Mouse (Mus musculus) common myeloid progenitor, adult 5-6 weeks (primary cell): ENCODE data around the gene Pla1a. TPM values are rescaled to one million over a fixed set of nuclear protein-coding genes. Genes with fewer than 3 reads are reported as not detected.
"Not testable (repeated sequence)": the region's sequence is repeated elsewhere in the genome, so short reads cannot be mapped to it uniquely, and the experiment has no call there.

ENCODE experiments used
- ATAC-seq: replicated peaks from 2 replicates; pipeline ENCODE4 v1.8.0; 2016; ENCODE audit warnings: low read depth, mild to moderate bottlenecking, moderate TSS enrichment, inconsistent platforms; ENCODE audit not compliant: poor library complexity, severe bottlenecking
- total RNA-seq: library from RNA; stranded (forward); fragments of 200-1000, 187-1606 nt; gene quantifications from 2 replicates; pipeline ENCODE4 v1.2.3, GENCODE M21; 2017

The Pla1a gene
- total RNA-seq, 1 experiment from 2014 or later = not detected

DNA sequence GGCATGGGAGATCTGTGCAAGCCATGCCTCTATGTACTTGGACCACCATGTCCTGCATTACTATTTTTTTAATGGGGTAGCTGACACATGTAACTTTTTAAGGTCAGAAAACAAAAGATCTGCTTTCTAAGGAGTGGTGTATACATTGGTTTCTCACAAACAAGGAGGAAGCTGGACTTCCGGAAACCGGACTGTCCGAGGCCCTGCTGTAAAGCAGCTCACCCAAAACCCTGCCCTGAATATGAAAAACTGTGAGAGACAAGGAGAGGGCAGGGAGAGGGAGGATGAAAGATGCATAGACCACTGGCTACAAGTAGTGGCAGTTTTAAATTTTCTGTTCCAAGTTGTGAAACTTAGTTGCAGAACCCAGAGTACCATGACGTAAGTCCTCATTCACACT lies 27.0 kb upstream of the Pla1a start:
- no peak for ATAC-seq

DNA sequence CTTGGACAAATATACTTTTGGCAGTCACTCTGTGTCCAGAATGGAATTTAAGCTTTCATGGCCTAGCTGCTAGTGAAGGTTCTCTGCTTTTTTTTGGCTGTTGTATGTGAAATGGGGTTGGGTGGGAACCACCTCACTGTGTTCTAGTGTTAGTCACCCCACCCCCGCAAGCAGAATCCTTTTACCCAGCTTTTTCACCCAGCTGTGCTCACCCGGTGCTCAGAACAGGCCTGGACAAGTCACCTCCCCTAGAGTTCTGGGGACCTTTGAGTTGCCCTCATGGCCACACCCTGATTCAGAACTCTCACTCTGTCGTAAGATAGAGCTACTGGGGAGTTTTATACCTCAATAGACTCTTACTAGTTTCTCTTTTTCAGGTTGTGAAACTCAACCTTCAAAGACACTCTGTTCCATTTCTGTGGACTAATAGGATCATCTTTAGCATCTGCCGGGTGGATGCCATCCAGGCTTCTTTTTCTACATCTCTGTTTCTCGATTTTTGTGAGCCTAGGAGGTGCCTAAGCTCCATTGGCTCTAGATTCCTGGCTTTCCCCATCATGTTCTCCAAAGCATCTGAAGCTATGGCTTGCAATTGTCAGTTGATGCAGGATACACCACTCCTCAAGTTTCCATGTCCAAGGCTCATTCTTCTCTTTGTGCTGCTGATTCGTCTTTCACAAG lies 25.8 kb upstream of the Pla1a start:
- no peak for ATAC-seq

DNA sequence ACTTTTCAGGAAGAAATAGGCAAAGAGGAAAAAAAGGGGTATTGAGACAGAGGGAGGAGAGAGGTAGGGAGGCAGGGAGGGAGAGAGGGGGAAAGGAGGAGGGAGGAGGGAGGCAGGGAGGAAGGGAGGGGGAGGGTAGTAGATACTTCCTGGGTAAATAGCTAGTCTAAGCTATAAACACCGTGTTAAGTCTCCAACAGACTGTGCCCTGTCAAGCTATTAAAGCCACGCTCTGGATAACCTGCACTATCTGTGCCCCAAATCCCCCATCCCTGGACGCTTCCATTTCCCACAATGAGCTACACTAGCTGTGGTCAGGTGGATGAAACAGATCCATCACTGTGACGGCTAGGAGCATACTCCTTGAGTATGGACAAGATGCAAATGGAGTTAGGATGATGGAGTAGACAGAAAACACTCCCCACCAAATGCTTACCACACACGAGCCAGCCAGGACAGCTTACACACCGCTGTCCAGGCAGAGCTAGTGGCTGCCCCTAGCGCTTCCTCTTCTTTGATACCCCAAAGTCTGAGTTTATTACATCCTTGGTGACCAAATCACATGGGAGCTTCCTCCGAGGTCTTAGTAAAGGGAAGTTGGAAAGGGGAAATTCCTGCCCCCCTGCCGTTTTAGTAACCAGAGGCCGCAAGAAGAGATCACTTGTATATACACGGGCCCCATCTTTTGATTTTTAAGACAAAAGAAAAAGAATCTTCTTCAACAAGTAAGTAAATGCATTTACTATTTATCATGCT lies 24.0 kb upstream of the Pla1a start:
- ATAC-seq = peak; percentile 82

DNA sequence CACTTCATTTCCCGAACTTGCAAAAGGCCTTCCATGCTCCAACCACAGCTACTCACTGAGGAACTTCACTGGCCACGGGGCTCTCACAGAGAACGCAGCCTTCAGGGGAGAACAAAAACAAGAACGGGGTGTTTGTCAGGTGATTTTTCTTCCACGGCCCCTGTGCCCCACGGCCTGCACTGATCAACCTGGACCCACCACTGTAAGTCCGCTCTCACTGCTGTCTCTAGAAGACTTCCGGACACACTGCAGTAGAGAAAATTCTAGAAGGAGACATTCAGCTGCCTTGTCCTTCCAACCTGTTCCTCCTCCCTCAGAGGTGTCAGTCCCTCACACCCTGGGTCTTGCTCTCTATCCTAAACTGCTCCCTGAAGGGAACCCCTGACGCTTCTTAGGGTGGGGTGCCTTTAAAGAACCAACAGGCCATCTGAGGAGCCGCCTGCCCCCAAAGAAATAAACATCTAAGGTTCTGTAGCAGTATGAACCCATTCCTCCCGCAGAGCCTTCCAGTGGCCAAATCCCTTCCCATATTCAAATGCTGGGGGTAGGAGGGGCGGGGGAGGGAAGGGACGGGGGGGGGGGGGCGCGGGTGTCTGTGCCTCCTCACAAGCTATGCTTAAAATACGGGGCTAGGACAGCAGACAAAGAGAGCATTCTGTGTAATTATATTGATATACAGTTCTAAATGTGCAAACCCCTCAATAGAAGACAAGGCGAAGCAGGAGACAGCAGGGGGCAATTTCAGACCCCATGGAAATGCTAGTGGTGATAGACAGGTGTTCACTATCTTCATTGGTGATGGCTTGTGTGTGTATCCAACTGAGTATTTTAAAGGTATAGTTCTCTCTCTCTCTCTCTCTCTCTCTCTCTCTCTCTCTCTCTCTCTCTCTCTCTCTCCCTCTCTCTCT lies 22.8 kb upstream of the Pla1a start, which contains the start of gene Cd80:
Gene Cd80, plus strand, starts transcription at position 51 of the 908 bp plus-strand sequence.
- no peak for ATAC-seq

DNA sequence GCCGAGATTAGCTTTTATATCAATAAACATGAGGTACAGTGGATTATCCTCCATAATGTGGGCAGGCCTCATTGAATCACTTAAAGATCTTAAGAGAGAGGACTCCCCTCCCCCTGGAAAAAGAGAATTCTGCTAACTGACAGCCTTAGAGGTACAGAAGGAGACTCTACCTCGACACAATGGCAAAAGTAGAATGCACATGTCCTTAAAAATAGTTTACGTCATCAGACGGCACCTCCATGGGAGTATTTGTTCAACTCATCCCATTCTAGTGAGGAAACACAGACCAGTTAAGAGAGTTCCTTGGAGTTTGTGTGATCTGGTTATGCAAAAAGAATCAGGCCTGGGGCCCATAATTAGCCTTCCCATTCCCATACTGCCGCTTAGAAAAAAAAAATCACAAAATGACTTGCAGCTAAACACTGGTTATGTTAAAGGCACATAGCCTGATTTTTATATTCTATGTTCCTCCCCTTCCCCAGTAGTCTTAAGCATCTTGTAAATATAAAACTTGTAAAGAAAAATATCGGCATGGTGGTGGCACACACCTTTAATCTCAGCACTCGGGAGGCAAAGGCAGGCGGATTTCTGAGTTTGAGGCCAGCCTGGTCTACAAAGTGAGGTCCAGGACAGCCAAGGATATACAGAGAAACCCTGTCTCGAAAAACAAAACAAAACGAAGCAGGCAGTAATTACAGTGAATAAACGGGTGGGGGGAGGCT lies 21.7 kb upstream of the Pla1a start:
- ATAC-seq = no peak

DNA sequence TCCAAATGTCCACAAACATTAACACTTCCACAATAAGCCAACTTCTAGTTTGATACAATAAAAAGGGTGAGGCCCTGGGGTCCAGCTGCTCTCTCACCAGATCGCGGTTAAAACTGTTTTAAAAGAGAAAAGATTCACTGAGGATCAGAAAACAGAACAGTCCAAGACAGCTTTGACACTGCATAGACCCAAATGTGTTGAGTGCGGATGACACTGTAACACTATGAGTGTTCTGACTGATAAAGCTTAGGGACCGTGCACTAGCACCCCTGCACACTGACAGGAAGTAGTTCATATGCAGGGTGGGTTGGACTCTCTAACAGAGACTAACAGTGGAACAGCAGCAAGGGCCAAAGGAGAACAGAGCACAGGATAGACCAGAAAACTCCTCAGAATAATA lies 21.0 kb upstream of the Pla1a start:
- no peak for ATAC-seq

DNA sequence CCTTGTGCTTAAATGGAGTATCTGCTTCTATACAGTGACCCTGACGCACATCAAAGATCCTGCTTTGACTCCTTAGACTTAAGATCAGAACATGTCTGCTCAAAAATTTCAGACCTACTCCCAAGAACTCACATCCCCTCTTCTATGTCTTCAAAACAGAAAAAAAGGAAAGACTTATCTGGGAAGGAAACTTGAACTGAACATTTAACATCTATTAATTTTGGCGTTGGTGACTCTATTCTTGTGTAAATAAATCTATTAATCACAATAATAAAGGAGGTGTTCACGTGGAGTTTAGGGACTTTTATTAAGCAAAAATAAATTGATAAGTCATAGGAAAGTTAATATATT lies 20.2 kb upstream of the Pla1a start:
- ATAC-seq = no peak

DNA sequence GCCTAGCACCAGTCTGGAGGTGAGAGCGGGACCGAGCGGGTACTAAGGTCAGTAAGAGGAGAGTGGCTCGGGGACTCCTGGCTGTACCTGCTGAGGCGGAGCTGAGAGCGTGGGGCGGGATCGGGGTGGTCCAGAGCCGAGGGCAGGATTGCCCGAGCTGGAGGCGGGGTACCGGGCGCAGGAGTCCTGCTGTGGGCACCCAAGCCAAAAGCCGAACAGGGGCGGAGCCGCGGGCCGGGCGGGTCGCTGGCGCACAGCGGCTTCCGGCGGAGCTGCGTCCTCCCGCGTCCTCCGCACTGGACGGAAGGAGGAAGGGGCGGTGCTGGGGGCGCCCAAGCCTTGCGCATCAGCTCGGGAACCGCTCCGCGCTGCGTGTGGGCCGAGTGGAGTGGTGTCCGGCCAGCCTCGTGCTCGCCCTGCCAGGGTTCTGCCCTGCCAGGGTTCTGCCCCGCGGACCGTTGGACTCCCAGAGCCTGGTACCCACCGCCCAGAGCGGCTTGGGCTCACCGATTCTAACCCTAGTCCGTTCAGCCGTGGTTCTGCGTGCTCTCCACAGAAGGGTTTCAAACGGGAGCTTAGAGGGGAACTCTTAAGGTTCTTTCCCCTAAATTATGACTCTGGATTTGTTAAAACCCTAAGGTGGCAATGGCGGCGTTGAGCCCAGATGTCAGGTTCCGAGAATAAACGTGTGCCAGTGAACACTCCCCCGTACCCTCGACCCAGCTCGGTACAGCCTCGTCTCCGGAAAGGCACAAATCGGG lies 19.7 kb upstream of the Pla1a start, which contains the start of gene Adprh:
Gene Adprh, minus strand, starts transcription at position 262 of the 761 bp plus-strand sequence.
- ATAC-seq = peak; percentile 82

DNA sequence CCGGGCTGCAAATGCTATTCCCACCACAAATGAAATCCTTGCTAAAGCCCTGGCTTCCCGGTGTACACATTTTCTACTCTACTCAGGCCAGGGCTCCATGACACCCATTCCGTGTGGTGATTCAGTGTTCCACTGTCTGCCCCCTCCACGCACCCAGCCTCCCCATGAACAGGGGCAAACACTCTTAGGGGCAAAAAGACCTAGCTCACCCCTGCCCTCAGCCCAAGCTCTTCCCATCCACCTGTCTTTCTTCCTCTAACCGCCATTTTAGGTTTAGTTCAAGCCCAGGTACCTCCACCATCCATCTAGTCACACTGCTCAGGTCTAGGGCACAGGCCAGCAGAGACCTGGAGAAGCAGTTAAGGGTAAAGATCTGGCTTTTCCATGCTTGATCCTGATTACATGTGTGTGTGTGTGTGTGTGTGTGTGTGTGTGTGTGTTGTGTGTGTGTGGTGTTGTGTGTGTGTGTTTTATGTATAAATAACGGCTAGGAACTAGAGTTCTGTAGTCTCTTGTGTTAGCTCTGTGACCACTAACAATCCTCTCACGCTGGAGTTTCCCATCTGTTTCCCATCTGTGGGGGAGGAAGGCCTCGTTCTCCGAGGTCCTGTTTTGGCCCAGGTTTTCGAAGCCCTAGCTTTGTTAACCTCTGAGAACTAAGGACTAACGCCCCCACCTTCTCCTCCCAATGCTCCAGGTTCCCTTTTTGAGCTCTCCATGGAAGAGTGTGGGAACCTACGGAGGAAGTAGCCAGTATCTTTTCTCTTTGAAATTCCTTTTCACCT lies 18.7 kb upstream of the Pla1a start:
- no peak for ATAC-seq

DNA sequence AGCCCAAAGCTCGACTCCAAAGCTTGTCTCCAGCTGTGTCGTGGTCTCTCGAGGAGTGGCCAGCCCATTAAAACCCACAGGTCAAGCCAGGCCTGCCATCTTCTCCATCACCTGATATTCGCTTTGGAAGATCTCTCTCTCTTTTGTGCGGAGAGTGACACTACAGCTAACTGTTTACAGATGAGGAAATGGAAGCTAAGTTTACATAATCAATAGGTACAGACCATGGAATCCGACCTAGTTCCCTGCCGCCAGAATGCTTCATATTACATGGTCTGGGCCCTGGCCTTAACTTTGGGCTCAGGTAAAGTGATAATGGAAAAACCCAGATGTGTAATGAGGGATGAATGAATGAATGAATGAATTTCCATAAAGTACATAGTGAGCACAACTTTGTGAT lies 17.8 kb upstream of the Pla1a start:
- ATAC-seq = no peak

DNA sequence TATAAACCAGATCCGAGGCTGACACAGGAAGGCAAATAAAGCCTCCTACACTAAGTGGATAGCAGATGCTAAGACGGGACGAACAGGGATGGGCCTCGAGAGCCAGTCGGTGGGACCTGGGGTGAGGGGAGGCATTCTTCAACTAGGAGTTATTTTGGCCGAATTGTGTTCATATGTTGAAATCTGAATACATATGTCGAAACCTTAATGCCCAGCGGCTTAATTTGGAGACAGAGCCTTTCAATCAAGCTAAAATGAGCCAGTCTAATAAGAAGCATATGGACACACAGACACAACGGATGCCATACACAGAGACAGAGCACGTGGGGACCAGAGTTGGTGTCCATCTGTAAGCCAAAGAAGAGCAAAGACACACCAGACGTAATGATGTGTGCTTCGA lies 15.5 kb upstream of the Pla1a start:
- ATAC-seq = no peak

DNA sequence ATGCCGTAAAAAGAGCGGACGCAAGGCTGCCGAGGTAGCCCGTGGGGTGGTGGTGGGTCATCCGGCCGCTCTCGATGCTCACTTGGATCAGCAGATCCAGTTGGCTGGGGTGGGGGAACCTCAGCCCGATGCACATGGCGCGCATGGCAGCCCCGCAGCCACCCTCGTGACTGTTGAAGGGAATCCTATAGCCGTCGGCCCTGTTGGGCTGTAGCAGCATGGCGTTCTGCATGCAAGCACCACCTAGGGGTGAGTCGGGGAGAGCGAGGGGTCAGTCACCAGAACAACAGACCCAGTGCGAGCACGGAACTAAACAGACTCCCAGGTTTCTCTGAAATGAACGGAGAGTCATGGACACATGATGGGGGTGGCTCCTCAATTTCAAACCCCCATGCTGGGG lies 14.4 kb upstream of the Pla1a start:
- no peak for ATAC-seq

DNA sequence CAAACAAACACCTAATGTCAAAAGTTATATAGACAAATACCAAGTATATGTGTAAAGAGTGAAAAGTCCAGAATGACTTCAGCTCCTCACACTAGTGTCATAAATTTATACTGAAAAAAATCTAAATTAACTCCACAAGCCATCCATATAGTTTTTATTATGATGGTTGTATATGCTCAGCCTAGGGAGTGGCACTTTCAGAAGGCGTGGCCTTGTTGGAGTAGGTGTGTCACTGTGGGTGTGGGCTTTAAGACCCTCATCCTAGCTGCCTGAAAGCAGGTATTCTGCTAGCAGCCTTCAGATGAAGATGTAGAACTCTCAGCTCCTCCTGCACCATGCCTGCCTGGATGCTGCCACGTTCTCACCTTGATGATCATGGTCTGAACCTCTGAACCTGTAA lies 13.2 kb upstream of the Pla1a start:
- ATAC-seq = not testable (repeated sequence)

DNA sequence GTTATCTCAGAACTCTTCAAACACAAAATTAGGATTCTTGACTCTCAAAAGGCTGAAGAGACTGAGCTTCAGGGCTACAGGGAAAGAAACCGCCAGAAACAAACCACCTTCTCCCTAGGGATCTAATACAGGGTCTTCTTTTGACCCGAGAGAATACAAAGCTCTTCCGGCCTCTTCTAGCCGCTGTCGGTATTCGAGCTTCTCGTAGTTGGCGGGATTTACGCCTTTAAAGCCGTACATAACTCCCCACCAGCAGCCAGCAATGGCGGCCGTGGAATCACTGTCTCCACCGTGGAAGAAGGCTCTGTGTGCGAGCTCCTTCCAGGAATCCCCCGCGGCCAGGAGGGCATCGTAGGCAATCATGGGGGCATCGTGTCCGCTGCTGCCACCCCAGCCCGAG lies 12.6 kb upstream of the Pla1a start:
- ATAC-seq = no peak

DNA sequence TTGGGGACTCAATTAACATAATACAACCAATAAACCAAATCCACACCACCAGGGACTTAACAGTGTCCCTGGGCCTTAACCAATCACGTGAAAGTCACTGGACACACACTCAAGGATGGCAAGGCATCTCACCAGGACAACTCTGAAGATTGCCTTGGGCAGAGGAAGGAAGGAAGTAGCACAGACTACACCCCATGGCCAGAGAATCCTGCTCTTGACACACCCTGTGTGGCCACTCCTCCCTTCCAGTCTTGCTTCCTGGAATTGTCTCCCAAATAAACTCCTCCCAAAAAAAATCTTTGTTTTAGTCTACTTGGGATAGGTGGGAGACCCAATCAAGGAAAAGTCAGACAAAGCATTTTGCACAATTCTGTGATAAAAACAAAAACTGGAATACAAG lies 12.1 kb upstream of the Pla1a start:
- ATAC-seq = no peak

DNA sequence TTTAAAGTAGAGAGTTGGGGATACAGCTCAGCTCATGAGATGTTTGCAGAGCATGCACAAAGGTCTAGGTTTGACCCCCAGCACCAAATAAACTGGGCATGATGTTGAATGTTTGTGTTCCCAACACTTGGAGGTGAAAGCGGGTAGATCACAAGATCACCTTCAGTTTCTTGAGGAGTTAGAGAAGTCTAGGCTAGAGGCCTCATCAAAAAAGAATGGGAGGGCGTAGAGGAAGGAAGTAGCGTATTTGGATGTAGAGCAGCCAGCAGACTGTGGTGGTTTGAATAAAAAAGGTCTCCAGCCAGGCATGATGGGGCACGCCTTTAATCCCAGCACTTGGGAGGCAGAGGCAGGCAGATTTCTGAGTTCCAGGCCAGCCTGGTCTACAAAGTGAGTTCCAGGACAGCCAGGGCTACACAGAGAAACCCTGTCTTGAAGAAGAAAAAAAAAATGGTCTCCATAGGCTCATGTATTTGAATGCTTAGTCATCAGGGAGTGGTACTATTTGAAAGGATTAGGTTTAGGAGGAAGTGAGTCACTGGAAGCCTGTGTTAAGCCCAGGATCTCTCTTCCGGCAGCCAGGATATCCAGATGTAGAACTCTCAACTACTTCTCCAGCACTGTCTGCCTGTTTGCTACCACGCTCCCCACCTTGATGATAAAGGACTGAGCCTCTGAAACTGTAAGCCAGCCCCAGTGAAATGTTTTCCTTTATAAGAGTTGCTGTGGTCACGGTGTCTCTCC lies 10.9 kb upstream of the Pla1a start:
- ATAC-seq = no peak

DNA sequence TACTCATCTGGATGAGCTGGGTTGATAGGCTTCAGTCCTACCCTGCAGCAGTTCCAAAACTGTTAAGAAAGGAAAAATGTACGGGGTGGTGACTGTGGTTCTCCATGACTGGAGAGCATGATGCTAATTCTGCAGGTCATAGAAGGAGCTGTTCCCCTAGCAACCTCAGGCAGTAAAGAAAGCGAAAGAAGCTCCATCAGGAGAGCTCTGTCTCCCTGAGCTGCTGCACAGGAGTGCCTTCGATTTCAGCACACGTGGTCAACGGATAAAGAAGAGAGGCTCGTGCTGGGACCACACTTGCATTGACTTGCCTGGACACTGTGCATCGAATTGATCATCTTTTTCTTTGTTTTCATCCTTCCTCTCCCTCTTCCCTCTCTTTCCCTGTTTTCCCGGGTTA lies 9.3 kb upstream of the Pla1a start:
- no peak for ATAC-seq

DNA sequence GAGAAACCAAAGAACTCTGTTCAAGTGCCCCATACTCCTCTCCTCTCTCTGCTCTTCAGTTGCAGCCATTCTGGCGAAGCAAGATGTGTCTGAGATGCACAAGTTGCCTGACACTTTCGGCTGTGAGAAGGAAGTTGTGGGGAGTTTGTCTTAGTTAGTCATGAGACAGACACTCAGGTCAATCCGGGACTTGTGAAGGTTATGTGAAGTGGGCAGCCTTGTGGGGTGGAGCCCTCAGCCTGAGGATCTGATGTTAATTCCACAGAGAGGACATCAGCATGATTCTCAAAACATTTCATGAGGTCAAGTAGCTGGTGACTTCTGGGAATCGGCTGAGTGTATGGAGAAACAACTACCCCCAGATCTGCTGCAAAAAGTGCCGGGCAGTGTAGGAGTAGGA lies 8.7 kb upstream of the Pla1a start:
- ATAC-seq = no peak
